Mouse (Mus musculus): Measurements from ENCODE around the gene Pmpca. TPM values are rescaled to one million over a fixed set of nuclear protein-coding genes. Genes with fewer than 3 reads are reported as not detected.

Pmpca gene
- polyA plus RNA-seq, 1 experiment = 17.7 TPM

GRCm38 (mm10) chr2:26446671-26447070 lies 57.5 kb downstream of the Pmpca start:
- Histone ChIP-seq H3K27me3 (ENCODE audit: control insufficient read depth, insufficient read depth, low read length) (no peaks in the 10 kb centered on the region), H3K27ac (ENCODE audit: insufficient read depth, low read depth, low read length) (no peak overlapping the region), H3K4me1 (ENCODE audit: control insufficient read depth, insufficient read depth, insufficient read length, low read length) (peaks cover 6% of the 10 kb centered on the region), H3K4me3 (ENCODE audit: low read depth, low read length) (peak overlapping the region; percentile 40), H3K36me3 (ENCODE audit: control insufficient read depth, insufficient read depth, low read length) (peaks cover 2% of the 10 kb centered on the region)
- TF ChIP-seq CTCF (IDR thresholded peaks at IDR 0.05; ENCODE audit: extremely low read depth, insufficient read length, insufficient replicate concordance, low read depth, low read length) (no peak), POLR2A (IDR thresholded peaks at IDR 0.05; ENCODE audit: low read depth, low read length) (no peak)
- WGBS = 66% methylated on average over 4 of the region's 4 CpGs

Other genes starting within 250 kb of the Pmpca start
- 0.13 TPM in 1 of 2 replicates, not detected in the other for gene Lhx3, start 181.1 kb upstream of the Pmpca start, polyA plus RNA-seq (2012; rRNA removed)
- 10.9 TPM in 2 replicates for gene Qsox2, start 151.8 kb upstream of the Pmpca start, polyA plus RNA-seq (2012; rRNA removed)
- gene Ccdc187, start 94.8 kb upstream of the Pmpca start, polyA plus RNA-seq (2012; rRNA removed) = 0.34 and 0.36 TPM in 2 replicates
- 7.1 and 8.1 TPM in 2 replicates for gene Gpsm1, start 73.8 kb upstream of the Pmpca start, polyA plus RNA-seq (2012; rRNA removed)
- gene Dnlz, start 37.2 kb upstream of the Pmpca start, polyA plus RNA-seq (2012; rRNA removed) = 12.6 and 23.7 TPM in 2 replicates
- 3.3 and 4.5 TPM in 2 replicates for gene Card9, start 28.4 kb upstream of the Pmpca start, polyA plus RNA-seq (2012; rRNA removed)
- 14.0 and 20.4 TPM in 2 replicates for gene Snapc4, start 8.7 kb upstream of the Pmpca start, polyA plus RNA-seq (2012; rRNA removed)
- gene Entr1, start within 50 bp of the Pmpca start, polyA plus RNA-seq (2012; rRNA removed) = 31.3 and 60.0 TPM in 2 replicates
- 9.0 and 17.4 TPM in 2 replicates for gene Inpp5e, start 19.9 kb downstream of the Pmpca start, polyA plus RNA-seq (2012; rRNA removed)
- gene Sec16a, start 55.9 kb downstream of the Pmpca start, polyA plus RNA-seq (2012; rRNA removed) = 72.4 and 105 TPM in 2 replicates
- 19.6 and 21.6 TPM in 2 replicates for gene Notch1, start 127.3 kb downstream of the Pmpca start, polyA plus RNA-seq (2012; rRNA removed)
- gene Egfl7, start 190.7 kb downstream of the Pmpca start, polyA plus RNA-seq (2012; rRNA removed) = 61.1 and 96.8 TPM in 2 replicates
- gene Gm20532, start 197.3 kb downstream of the Pmpca start, polyA plus RNA-seq (2012; rRNA removed) = not detected in 2 replicates
- 288 and 515 TPM in 2 replicates for gene Agpat2, start 215.1 kb downstream of the Pmpca start, polyA plus RNA-seq (2012; rRNA removed)
- 5.0 and 7.7 TPM in 2 replicates for gene Fam69b, start 239.1 kb downstream of the Pmpca start, polyA plus RNA-seq (2012; rRNA removed)

All from small intestine, adult 2 months (tissue).